Mouse (Mus musculus) urinary bladder, postnatal 14 days (tissue): ENCODE results near the gene Ldb3.
A peak's percentile ranks its signal among the peaks of the same experiment; 100 is the strongest.

Experiments used
- DNase-seq: peaks from one replicate; pipeline ENCODE4 v3.0.0; 2021; ENCODE audit warnings: low spot score

Gene Ldb3

DNA sequence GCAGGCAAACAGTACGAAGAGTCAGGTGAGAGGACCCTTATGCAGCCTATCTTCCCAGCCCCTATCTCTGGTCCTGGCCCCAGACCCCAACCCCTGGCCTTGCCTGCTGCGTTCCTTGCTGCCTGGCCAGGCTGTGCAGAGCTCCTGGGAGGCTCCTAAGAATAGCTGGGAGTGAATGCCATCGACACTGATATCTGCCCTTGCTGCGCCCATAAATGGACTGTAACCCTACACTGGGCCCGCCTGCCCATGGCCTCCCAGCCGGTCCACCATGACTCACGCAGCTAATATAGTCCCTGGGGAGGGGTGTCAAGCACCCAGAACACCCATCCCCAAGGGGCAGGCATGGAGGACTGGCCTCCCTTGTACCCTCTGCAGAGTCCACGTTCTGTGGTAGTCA, at the start of gene Ldb3:
TSS of gene Ldb3 (minus strand) at position 185 of the 400 bp plus-strand sequence.
- no peak for DNase-seq

DNA sequence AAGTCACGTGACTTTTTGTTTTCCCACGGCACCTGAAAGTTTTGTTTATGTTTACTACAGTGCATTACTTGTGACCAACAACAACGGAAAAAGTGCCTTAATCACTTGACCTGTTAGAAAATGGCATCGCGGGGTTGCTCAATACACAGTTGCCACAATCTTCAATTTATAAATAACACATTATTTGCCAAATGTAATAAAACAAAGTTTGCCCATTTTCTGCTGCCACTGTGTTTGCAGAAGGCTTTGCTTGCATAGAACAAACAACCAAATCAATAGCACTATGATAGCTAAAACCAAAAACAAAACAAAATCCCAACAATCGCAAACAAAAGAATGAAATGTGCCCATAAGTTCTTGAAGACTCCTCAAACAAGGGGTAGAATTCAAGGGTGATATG, 47.2 kb upstream of the Ldb3 start:
- DNase-seq = no peak

GRCm38 (mm10) chr14:34635192-34635591, 46.7 kb upstream of the Ldb3 start:
- DNase-seq = no peak

DNA sequence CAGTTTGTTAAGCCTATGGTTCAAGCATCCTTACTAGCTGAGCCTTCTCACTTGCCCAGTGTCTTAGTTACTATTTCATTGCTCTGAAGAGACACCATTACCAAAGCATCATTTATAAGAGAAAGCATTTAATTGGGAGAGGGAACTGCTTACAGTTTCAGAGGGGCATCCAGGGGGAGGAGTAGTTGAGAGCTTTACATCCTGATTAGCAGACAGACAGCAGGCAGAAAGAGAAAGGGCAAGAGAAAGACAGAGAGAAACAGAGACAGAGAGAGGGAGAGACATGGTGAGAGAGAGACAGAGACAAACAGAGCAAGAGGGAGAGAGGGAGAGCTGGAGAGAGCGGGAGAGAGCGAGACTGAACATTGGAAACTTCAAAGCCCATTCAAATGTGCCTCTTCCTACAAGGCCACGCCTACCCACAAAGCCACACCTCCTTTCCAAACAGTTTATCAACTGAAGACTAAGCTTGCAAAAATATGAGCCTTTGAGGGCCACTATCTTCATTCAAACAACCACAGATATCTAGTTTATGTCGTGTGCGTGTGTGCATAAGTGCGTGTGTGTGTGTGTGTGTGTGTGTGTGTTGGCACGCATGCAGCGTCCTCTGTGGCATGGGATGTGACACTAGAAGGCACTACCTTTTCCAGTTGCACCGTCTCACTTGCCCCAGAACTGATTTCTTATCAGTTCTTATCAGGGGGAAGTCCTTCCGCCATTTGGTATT, 44.4 kb upstream of the Ldb3 start:
- DNase-seq = no peak

GRCm38 (mm10) chr14:34626824-34627223, 38.3 kb upstream of the Ldb3 start:
- no peak for DNase-seq

GRCm38 (mm10) chr14:34623531-34624210, 35.2 kb upstream of the Ldb3 start:
- DNase-seq = no peak

DNA sequence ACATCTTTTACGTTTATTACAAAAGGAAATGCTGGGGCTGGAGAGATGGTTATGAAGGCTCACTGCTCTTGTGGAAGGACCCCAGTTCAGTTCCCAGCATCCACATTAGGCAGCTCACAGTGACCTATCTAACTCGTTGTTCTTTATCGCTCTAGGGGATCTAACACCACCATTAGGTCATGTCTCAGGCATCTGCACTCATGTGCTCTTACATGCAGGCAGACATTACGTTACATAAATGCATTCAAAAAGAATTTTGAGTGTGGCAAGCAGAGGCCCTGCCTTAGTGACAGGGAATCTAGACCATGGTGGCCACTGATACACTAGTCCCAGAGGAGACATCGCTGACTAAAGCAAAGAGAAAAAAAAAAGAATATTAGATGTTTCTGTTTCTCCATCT, 34.6 kb upstream of the Ldb3 start:
- DNase-seq = no peak

- peak; percentile 56 for DNase-seq
Measured at GRCm38 (mm10) chr14:34620611-34621376, 32.3 kb upstream of the Ldb3 start.

DNA sequence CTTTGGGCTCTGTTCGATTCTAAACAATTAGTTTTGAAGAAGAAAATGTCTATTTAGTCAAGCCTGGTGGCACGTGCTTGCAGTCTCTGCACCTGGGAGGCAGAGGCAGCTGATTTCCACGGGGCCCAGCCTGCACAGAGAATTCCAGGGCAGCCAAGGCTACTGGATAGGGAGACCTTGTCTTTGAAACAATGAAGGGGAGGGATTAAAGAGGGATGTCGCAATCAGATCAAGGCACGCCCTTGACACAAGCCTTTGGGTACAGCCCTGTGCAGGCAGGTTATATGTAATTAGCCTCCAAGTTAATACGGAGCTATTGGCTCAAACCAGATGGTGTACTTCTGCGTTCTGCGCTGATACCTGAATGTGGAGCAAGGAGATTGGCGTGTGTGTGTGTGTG, 30.3 kb upstream of the Ldb3 start:
- no peak for DNase-seq

DNA sequence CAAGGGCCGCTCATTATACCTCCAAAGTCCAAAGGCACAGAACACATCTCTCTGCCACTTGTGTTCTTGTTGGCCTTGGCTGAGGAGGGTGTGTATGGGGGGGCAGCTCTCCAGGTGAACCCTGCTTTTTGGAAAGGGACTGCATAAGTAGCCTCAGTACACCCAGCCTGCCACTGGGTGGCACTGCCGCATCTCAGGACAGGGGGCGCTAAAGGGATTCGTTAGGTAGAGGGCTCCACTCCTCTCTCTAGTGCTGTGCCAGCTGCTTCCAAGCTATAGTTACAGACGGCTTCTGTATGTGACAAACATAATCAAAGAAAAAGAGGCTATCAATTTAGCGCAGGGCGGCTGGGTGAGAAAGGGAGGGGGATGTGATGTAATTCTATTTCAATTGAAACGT, 28.3 kb upstream of the Ldb3 start:
- peak; percentile 85 for DNase-seq

DNA sequence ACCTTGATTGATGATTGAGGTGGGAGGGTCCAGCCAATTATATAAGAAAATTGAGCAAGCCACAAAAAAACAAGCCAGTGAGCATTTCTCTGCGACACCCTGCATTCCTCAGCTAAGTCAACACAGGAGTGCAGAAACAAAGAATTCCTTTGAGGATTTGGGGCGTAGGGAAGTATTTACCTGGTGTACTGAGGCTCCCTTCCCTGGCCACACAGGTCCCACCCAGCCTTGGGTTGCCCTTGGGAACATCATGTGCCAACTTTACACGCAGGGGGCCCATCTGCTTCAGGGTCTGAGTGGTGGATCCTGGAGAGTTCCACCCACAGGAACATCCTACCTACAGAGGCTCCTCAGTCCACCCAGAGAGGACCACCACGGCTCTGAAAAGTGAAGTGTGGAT, 27.1 kb upstream of the Ldb3 start:
- DNase-seq = no peak

GRCm38 (mm10) chr14:34615082-34615481, 26.6 kb upstream of the Ldb3 start:
- DNase-seq = no peak

DNA sequence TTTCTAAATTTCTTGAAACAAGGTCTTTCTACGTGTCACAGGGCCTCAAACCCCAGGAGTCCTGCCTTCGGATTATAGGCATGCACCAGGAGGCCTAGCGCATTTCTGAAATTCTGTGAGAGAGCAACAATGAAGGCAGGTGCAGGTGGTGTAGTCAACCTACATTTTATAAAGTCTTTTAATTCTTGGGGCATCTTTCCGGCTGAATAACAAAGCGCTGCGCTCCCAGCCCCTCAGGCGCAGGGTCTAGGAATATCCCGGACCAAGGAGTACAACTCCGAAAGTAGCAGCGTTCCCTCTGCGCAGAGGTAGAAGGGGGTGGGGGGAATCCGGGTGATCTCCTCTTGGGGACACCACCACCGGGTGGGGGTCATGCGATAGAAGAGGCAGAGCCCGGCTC, 26.1 kb upstream of the Ldb3 start:
- DNase-seq = no peak

- no peak for DNase-seq
Measured at GRCm38 (mm10) chr14:34613523-34613922, 25.0 kb upstream of the Ldb3 start.

DNA sequence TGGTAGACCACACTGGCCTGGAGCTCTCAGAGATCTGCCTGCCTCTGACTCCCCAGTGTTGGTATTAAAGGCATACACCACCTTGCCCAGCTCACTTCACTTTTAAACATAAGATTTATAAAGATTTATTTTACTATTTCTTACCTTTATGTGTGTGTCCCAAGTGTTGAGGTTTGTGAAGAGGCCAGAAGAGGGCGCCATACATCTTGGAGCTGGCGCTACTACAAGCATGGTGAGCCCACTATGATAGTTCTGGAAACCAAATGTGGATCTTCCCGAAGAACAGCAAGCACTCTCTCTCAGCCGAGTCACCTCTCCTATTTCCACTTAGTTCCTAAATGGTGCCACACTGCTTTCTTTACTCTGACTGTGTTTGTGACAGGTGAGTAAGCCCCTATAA, 23.7 kb upstream of the Ldb3 start:
- no peak for DNase-seq

DNA sequence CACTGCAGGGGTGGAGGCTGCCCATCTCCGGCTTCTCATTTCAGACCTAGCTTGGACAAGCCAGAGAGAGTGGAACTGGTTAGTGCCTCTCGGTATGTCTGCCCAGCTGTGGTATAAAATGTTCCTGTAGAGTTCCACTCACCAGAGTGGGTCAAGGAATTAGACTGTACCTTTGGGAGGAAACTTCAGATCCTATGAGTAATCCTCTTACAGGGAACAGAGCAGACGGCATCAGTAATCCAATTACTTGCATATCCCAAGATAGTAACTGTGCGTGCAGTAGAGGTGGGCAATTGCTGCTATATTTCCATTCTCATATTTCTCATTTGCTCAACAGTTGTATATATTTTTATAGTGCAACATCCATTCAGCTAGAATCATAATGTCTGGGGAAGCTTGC, 23.1 kb upstream of the Ldb3 start:
- no peak for DNase-seq

GRCm38 (mm10) chr14:34601910-34602309, 13.4 kb upstream of the Ldb3 start:
- DNase-seq = no peak

- DNase-seq = no peak
Measured at GRCm38 (mm10) chr14:34599941-34600340, 11.5 kb upstream of the Ldb3 start, which contains the start of gene Opn4. Gene Opn4 (minus strand): TSS chr14:34600142.

- DNase-seq = no peak
Measured at GRCm38 (mm10) chr14:34595596-34596255, 7.2 kb upstream of the Ldb3 start.

- no peak for DNase-seq
Measured at GRCm38 (mm10) chr14:34591741-34592535, 3.5 kb upstream of the Ldb3 start.
